Mouse (Mus musculus): ENCODE results near the gene Gm11562. TPM values are rescaled to one million over a fixed set of nuclear protein-coding genes. Genes with fewer than 3 reads are reported as not detected.

Gene Gm11562
- total RNA-seq (2023): not detected

GRCm38 (mm10) chr11:99620335-99620734, at the start of gene Gm11562:
Gene Gm11562, minus strand, starts transcription at chr11:99620435.

GRCm38 (mm10) chr11:99665860-99666259, 45.6 kb upstream of the Gm11562 start, which contains the start of gene Krtap4-6:
Gene Krtap4-6, minus strand, starts transcription at chr11:99665960.

GRCm38 (mm10) chr11:99658467-99659010, 38.3 kb upstream of the Gm11562 start, which contains the start of gene Gm11563:
Gene Gm11563, minus strand, starts transcription at chr11:99658960.

GRCm38 (mm10) chr11:99650136-99650535, 29.9 kb upstream of the Gm11562 start, which contains the start of gene Gm11555:
Gene Gm11555, minus strand, starts transcription at chr11:99650236.

GRCm38 (mm10) chr11:99643635-99644139, 23.5 kb upstream of the Gm11562 start, which contains the start of gene Krtap4-7:
Gene Krtap4-7, minus strand, starts transcription at chr11:99644089.

GRCm38 (mm10) chr11:99634653-99635134, 14.5 kb upstream of the Gm11562 start, which contains the start of gene Krtap4-2:
Gene Krtap4-2, minus strand, starts transcription at chr11:99635084.

GRCm38 (mm10) chr11:99628138-99628537, 7.9 kb upstream of the Gm11562 start, which contains the start of gene Krtap4-1:
Gene Krtap4-1, minus strand, starts transcription at chr11:99628238.

GRCm38 (mm10) chr11:99614796-99615363, 5.4 kb downstream of the Gm11562 start, which contains the start of gene Krtap2-4:
Gene Krtap2-4, minus strand, starts transcription at chr11:99614846.

GRCm38 (mm10) chr11:99610089-99610488, 10.1 kb downstream of the Gm11562 start, which contains the start of gene Gm11937:
Gene Gm11937, minus strand, starts transcription at chr11:99610189.

GRCm38 (mm10) chr11:99603208-99603607, 17.0 kb downstream of the Gm11562 start, which contains the start of gene Gm11938:
Gene Gm11938, minus strand, starts transcription at chr11:99603308.

GRCm38 (mm10) chr11:99597742-99598141, 22.5 kb downstream of the Gm11562 start, which contains the start of gene Krtap9-3:
Gene Krtap9-3, minus strand, starts transcription at chr11:99598105.

GRCm38 (mm10) chr11:99590981-99591380, 29.3 kb downstream of the Gm11562 start, which contains the start of gene Krtap1-3:
Gene Krtap1-3, minus strand, starts transcription at chr11:99591339.

GRCm38 (mm10) chr11:99583245-99583704, 37.0 kb downstream of the Gm11562 start, which contains the start of gene Krtap1-4:
Gene Krtap1-4, minus strand, starts transcription at chr11:99583654.

GRCm38 (mm10) chr11:99580636-99581035, 39.6 kb downstream of the Gm11562 start, which contains the start of gene Krtap1-5:
Gene Krtap1-5, minus strand, starts transcription at chr11:99581016.

Other genes with a start within 250 kb of the Gm11562 start
- gene Krt28, start 245.5 kb downstream of the Gm11562 start, total RNA-seq (2023): not detected
- gene Krt10, start 231.1 kb downstream of the Gm11562 start, total RNA-seq (2023): 1 to 10 TPM; 1.5 to 3.2 TPM
- gene Krt12, start 198.2 kb downstream of the Gm11562 start, total RNA-seq (2023): not detected
- gene Krt20, start 182.3 kb downstream of the Gm11562 start, total RNA-seq (2023): not detected
- gene Krt23, start 127.3 kb downstream of the Gm11562 start, total RNA-seq (2023): not detected
- not detected for gene Krt39, start 99.1 kb downstream of the Gm11562 start, total RNA-seq (2023)
- gene Krt40, start 77.3 kb downstream of the Gm11562 start, total RNA-seq (2023): not detected
- gene Krtap3-3, start 69.6 kb downstream of the Gm11562 start, total RNA-seq (2023): not detected
- gene Krtap3-2, start 63.6 kb downstream of the Gm11562 start, total RNA-seq (2023): not detected
- gene Gm11939, start 61.0 kb downstream of the Gm11562 start, total RNA-seq (2023): not detected
- gene Krtap3-1, start 53.8 kb downstream of the Gm11562 start, total RNA-seq (2023): not detected
- gene Krtap1-5, start 39.4 kb downstream of the Gm11562 start, total RNA-seq (2023): not detected
- gene Krtap1-4, start 36.8 kb downstream of the Gm11562 start, total RNA-seq (2023): not detected
- not detected for gene Krtap1-3, start 29.1 kb downstream of the Gm11562 start, total RNA-seq (2023)
- gene Krtap9-3, start 22.3 kb downstream of the Gm11562 start, total RNA-seq (2023): not detected
- gene Gm11938, start 17.1 kb downstream of the Gm11562 start, total RNA-seq (2023): not detected
- not detected for gene Gm11937, start 10.2 kb downstream of the Gm11562 start, total RNA-seq (2023)
- gene Krtap2-4, start 5.6 kb downstream of the Gm11562 start, total RNA-seq (2023): not detected
- not detected for gene Krtap4-1, start 7.8 kb upstream of the Gm11562 start, total RNA-seq (2023)
- gene Krtap4-2, start 14.6 kb upstream of the Gm11562 start, total RNA-seq (2023): not detected
- not detected for gene Krtap4-7, start 23.7 kb upstream of the Gm11562 start, total RNA-seq (2023)
- gene Gm11555, start 29.8 kb upstream of the Gm11562 start, total RNA-seq (2023): not detected
- gene Gm11563, start 38.5 kb upstream of the Gm11562 start, total RNA-seq (2023): not detected
- not detected for gene Krtap4-6, start 45.5 kb upstream of the Gm11562 start, total RNA-seq (2023)
- not detected for gene Gm14190, start 70.3 kb upstream of the Gm11562 start, total RNA-seq (2023)
- not detected for gene Gm14180, start 113.9 kb upstream of the Gm11562 start, total RNA-seq (2023)
- not detected for gene Gm11595, start 152.5 kb upstream of the Gm11562 start, total RNA-seq (2023)
- gene Krtap4-8, start 160.3 kb upstream of the Gm11562 start, total RNA-seq (2023): not detected
- not detected for gene Krtap4-9, start 164.8 kb upstream of the Gm11562 start, total RNA-seq (2023)
- gene Gm11596, start 173.0 kb upstream of the Gm11562 start, total RNA-seq (2023): not detected
- not detected for gene Gm11569, start 178.5 kb upstream of the Gm11562 start, total RNA-seq (2023)
- gene Gm11554, start 184.0 kb upstream of the Gm11562 start, total RNA-seq (2023): not detected
- not detected for gene Krtap4-13, start 189.5 kb upstream of the Gm11562 start, total RNA-seq (2023)
- not detected for gene Gm11564, start 195.2 kb upstream of the Gm11562 start, total RNA-seq (2023)
- gene 2300003K06Rik, start 217.6 kb upstream of the Gm11562 start, total RNA-seq (2023): not detected
- gene Krtap4-16, start 231.2 kb upstream of the Gm11562 start, total RNA-seq (2023): not detected
- not detected for gene Gm11568, start 237.5 kb upstream of the Gm11562 start, total RNA-seq (2023)
- not detected for gene Gm11559, start 244.0 kb upstream of the Gm11562 start, total RNA-seq (2023)

Measured in B cell, adult 67 days (primary cell).